Mouse (Mus musculus): ENCODE data around the gene Serpinb11. TPM values are rescaled to one million over a fixed set of nuclear protein-coding genes. Genes with fewer than 3 reads are reported as not detected.

Gene Serpinb11
- total and polyA plus RNA-seq, 3 experiments = not detected

GRCm38 (mm10) chr1:107350392-107350791 lies 10.6 kb upstream of the Serpinb11 start:
- H3K9me3 ChIP-seq (replicated peaks; ENCODE audit: low read length) = no peaks in the 10 kb centered on the region
- dilution Hi-C loops (cut with MboI; ENCODE audit: extremely low pct_ligation_motif_present, extremely low pct_unique_long_range_greater_than_20kb, low sequenced_read_pairs) = no loop called here
- no peaks in the 10 kb centered on the region for H3K36me3 ChIP-seq (replicated peaks in 1 of 2; ENCODE audit: control insufficient read depth in 1 of 2, insufficient read depth in 1 of 2, low read length in 1 of 2)
- H3K79me2 ChIP-seq (replicated peaks; ENCODE audit: control insufficient read depth, extremely low read depth, insufficient read depth, poor library complexity, severe bottlenecking) = no peaks in the 10 kb centered on the region
- H3K27me3 ChIP-seq (replicated peaks) = no peaks in the 10 kb centered on the region
- H3K27ac ChIP-seq (ENCODE audit: insufficient read depth, low read depth) = no peak overlapping the region
- H3K4me3 ChIP-seq (replicated peaks in 1 of 3; ENCODE audit: low read depth in 2 of 3, low read length in 2 of 3, poor library complexity in 1 of 3) = no peak overlapping the region
- peaks cover 0 to 4% of the 10 kb centered on the region in 2 experiments; a peak in 2 of 4 replicates for H3K4me1 ChIP-seq (ENCODE audit: control insufficient read depth in 1 of 2, insufficient read depth in 2 of 2)
- H3K4me2 ChIP-seq (ENCODE audit: insufficient read depth, low read depth, poor library complexity, severe bottlenecking) = no peak overlapping the region
- in situ Hi-C loops (cut with MboI; ENCODE audit: low pct_ligation_motif_present, low pct_unique_long_range_greater_than_20kb, low sequenced_read_pairs) = no loop called here
- TF ChIP-seq ZMIZ1 (IDR thresholded peaks at IDR 0.05; ENCODE audit: low read depth, low read length) (no peak), RAD21 (IDR thresholded peaks at IDR 0.05; ENCODE audit: low read depth, low read length) (no peak), MAZ (IDR thresholded peaks at IDR 0.05; ENCODE audit: low read depth, low read length) (no peak), GABPA (IDR thresholded peaks at IDR 0.05; ENCODE audit: insufficient replicate concordance, low read depth, low read length) (no peak), RCOR1 (conservative IDR thresholded peaks at IDR 0.05; ENCODE audit: low read depth, low read length) (no peak)
- no peak for DNase-seq (ENCODE audit: extremely low read depth)
- H3K9ac ChIP-seq (ENCODE audit: insufficient read depth, low read depth) = no peak overlapping the region

DNA sequence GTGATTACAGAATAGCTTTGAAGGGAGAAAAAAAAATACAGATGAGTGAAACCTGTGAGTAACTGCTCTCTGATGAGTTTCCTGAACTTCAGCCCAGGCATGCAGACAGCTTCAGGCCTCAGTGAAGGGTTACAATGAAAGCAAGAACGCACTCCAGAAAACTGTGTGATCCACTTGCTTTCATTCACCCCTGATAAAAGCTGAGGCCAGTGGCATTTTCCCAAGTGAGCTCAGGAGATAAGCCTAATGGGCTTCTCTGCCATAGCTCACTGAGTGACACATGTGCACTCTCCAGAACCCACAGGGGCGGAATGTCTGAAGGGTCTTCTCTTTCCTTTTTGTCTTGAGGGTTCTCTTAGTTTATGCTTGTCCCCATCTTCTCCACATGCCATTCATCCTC lies 9.9 kb upstream of the Serpinb11 start:
- in situ Hi-C loops (cut with MboI; ENCODE audit: low pct_ligation_motif_present, low pct_unique_long_range_greater_than_20kb, low sequenced_read_pairs) = no loop called here
- Histone ChIP-seq H3K27ac (ENCODE audit: insufficient read depth, low read depth) (no peak overlapping the region), H3K4me3 (replicated peaks in 1 of 3; ENCODE audit: low read depth in 2 of 3, low read length in 2 of 3, poor library complexity in 1 of 3) (no peak overlapping the region), H3K36me3 (replicated peaks in 1 of 2; ENCODE audit: control insufficient read depth in 1 of 2, insufficient read depth in 1 of 2, low read length in 1 of 2) (no peaks in the 10 kb centered on the region), H3K79me2 (replicated peaks; ENCODE audit: control insufficient read depth, extremely low read depth, insufficient read depth, poor library complexity, severe bottlenecking) (no peaks in the 10 kb centered on the region), H3K4me2 (ENCODE audit: insufficient read depth, low read depth, poor library complexity, severe bottlenecking) (no peak overlapping the region), H3K9me3 (replicated peaks; ENCODE audit: low read length) (no peaks in the 10 kb centered on the region), H3K4me1 (ENCODE audit: control insufficient read depth in 1 of 2, insufficient read depth in 2 of 2) (peaks cover 0 to 8% of the 10 kb centered on the region in 2 experiments; a peak in 2 of 4 replicates), H3K9ac (ENCODE audit: insufficient read depth, low read depth) (no peak overlapping the region), H3K27me3 (replicated peaks) (no peaks in the 10 kb centered on the region)
- dilution Hi-C loops (cut with MboI; ENCODE audit: extremely low pct_ligation_motif_present, extremely low pct_unique_long_range_greater_than_20kb, low sequenced_read_pairs) = no loop called here
- DNase-seq (ENCODE audit: extremely low read depth) = no peak
- TF ChIP-seq EP300 (IDR thresholded peaks at IDR 0.05; ENCODE audit: low read length) = no peak
- TF ChIP-seq MXI1 (IDR thresholded peaks at IDR 0.05; ENCODE audit: low read depth, low read length) = no peak
- TF ChIP-seq ZMIZ1 (IDR thresholded peaks at IDR 0.05; ENCODE audit: low read depth, low read length) = no peak
- no peak for TF ChIP-seq CHD2 (IDR thresholded peaks at IDR 0.05; ENCODE audit: low read length)
- no peak for TF ChIP-seq ETS1 (conservative IDR thresholded peaks at IDR 0.05; ENCODE audit: low read depth, low read length)
- TF ChIP-seq NRF1 (IDR thresholded peaks at IDR 0.05; ENCODE audit: low read depth, low read length) = no peak
- TF ChIP-seq JUND (conservative IDR thresholded peaks at IDR 0.05; ENCODE audit: low read depth, low read length) = no peak
- TF ChIP-seq SMC3 (IDR thresholded peaks at IDR 0.05; ENCODE audit: low read depth, low read length) = no peak
- no peak for TF ChIP-seq ZC3H11A (IDR thresholded peaks at IDR 0.05; ENCODE audit: low read depth, low read length)

GRCm38 (mm10) chr1:107353046-107353445 lies 8.0 kb upstream of the Serpinb11 start:
- DNase-seq (ENCODE audit: extremely low read depth) = peak; percentile 41
- no peak overlapping the region for H3K4me3 ChIP-seq (replicated peaks in 1 of 3; ENCODE audit: low read depth in 2 of 3, low read length in 2 of 3, poor library complexity in 1 of 3)
- in situ Hi-C loops (cut with MboI; ENCODE audit: low pct_ligation_motif_present, low pct_unique_long_range_greater_than_20kb, low sequenced_read_pairs) = no loop called here
- H3K9me3 ChIP-seq (replicated peaks; ENCODE audit: low read length) = no peaks in the 10 kb centered on the region
- H3K36me3 ChIP-seq (replicated peaks in 1 of 2; ENCODE audit: control insufficient read depth in 1 of 2, insufficient read depth in 1 of 2, low read length in 1 of 2) = no peaks in the 10 kb centered on the region
- peaks cover 0 to 8% of the 10 kb centered on the region in 2 experiments; a peak in 2 of 4 replicates for H3K4me1 ChIP-seq (ENCODE audit: control insufficient read depth in 1 of 2, insufficient read depth in 2 of 2)
- H3K27me3 ChIP-seq (replicated peaks) = no peaks in the 10 kb centered on the region
- H3K79me2 ChIP-seq (replicated peaks; ENCODE audit: control insufficient read depth, extremely low read depth, insufficient read depth, poor library complexity, severe bottlenecking) = no peaks in the 10 kb centered on the region
- dilution Hi-C loops (cut with MboI; ENCODE audit: extremely low pct_ligation_motif_present, extremely low pct_unique_long_range_greater_than_20kb, low sequenced_read_pairs) = no loop called here
- H3K4me2 ChIP-seq (ENCODE audit: insufficient read depth, low read depth, poor library complexity, severe bottlenecking) = no peak overlapping the region
- H3K27ac ChIP-seq (ENCODE audit: insufficient read depth, low read depth) = no peak overlapping the region
- H3K9ac ChIP-seq (ENCODE audit: insufficient read depth, low read depth) = no peak overlapping the region
- TF ChIP-seq JUND (conservative IDR thresholded peaks at IDR 0.05; ENCODE audit: low read depth, low read length) (no peak), EP300 (IDR thresholded peaks at IDR 0.05; ENCODE audit: low read length) (no peak), USF1 (IDR thresholded peaks at IDR 0.05; ENCODE audit: low read depth, low read length) (no peak), RAD21 (IDR thresholded peaks at IDR 0.05; ENCODE audit: low read depth, low read length) (peak; percentile 49), USF2 (conservative IDR thresholded peaks at IDR 0.05; ENCODE audit: low read depth, low read length) (no peak), RCOR1 (conservative IDR thresholded peaks at IDR 0.05; ENCODE audit: low read depth, low read length) (no peak), UBTF (IDR thresholded peaks at IDR 0.05; ENCODE audit: low read depth, low read length) (no peak), ZNF384 (IDR thresholded peaks at IDR 0.05; ENCODE audit: low read depth, low read length) (no peak), SMC3 (IDR thresholded peaks at IDR 0.05; ENCODE audit: low read depth, low read length) (peak; percentile 78), ZKSCAN1 (IDR thresholded peaks at IDR 0.05; ENCODE audit: borderline replicate concordance, low read depth, low read length) (no peak), POLR2A (IDR thresholded peaks at IDR 0.05; ENCODE audit: low read depth, low read length) (no peak), ZC3H11A (IDR thresholded peaks at IDR 0.05; ENCODE audit: low read depth, low read length) (no peak), ELF1 (IDR thresholded peaks at IDR 0.05; ENCODE audit: low read depth, low read length) (no peak), CHD2 (IDR thresholded peaks at IDR 0.05; ENCODE audit: low read length) (no peak), GABPA (IDR thresholded peaks at IDR 0.05; ENCODE audit: insufficient replicate concordance, low read depth, low read length) (no peak), HCFC1 (IDR thresholded peaks at IDR 0.05; ENCODE audit: low read depth, low read length) (no peak), MAFK (IDR thresholded peaks at IDR 0.05; ENCODE audit: insufficient replicate concordance, low read length) (no peak), MYC (IDR thresholded peaks at IDR 0.05; ENCODE audit: low read depth, low read length) (0 out of 2 replicates have a peak, but pooled peaks have one; percentile 52), JUN (IDR thresholded peaks at IDR 0.05; ENCODE audit: insufficient read depth, low read depth, low read length) (no peak), MXI1 (IDR thresholded peaks at IDR 0.05; ENCODE audit: low read depth, low read length) (no peak)

All from CH12.LX (cell line).